Mouse (Mus musculus) forebrain, embryonic 10.5 days (tissue): Measurements from ENCODE around the gene Slc7a3. TPM values are rescaled to one million over a fixed set of nuclear protein-coding genes. Genes with fewer than 3 reads are reported as not detected.
"Not testable (repeated sequence)": the region's sequence is repeated elsewhere in the genome, so short reads cannot be mapped to it uniquely, and the experiment has no call there.

Source experiments
- DNase-seq: peaks from one replicate; pipeline ENCODE4 v3.0.0-alpha.2; 2017; ENCODE audit warnings: low spot score; ENCODE audit errors: extremely low spot score
- H3K27ac ChIP-seq: fragments of 300-500 bp; sonication (generic); 2 replicates; pipeline ENCODE4 v1.5.1; 2016; ENCODE audit warnings: mild to moderate bottlenecking
- H3K27me3 ChIP-seq: fragments of 300-500 bp; sonication (generic); 2 replicates; pipeline ENCODE4 v1.6.1; 2016; ENCODE audit warnings: mild to moderate bottlenecking; ENCODE audit not compliant: poor library complexity, severe bottlenecking
- H3K36me3 ChIP-seq: fragments of 300-500 bp; sonication (generic); replicated peaks from 2 replicates; pipeline ENCODE4 v1.6.1; 2016; ENCODE audit warnings: mild to moderate bottlenecking, moderate library complexity
- H3K4me1 ChIP-seq: fragments of 300-500 bp; sonication (generic); 2 replicates; pipeline ENCODE4 v1.6.1; 2016
- H3K4me3 ChIP-seq: fragments of 300-500 bp; sonication (generic); 2 replicates; pipeline ENCODE4 v1.5.1; 2016; ENCODE audit warnings: mild to moderate bottlenecking, moderate library complexity
- H3K9me3 ChIP-seq: fragments of 300-500 bp; sonication (generic); 2 replicates; pipeline ENCODE4 v1.6.1; 2016; ENCODE audit warnings: mild to moderate bottlenecking, moderate library complexity
- WGBS: fragments of 180-500 bp; shearing (Covaris S2); methylation state at CpG from one replicate; pipeline ENCODE4 v1.1.7; 2016; 5-methylcytosine and 5-hydroxymethylcytosine counted together
- polyA plus RNA-seq: library from polyadenylated mRNA; unstranded; fragments of >200 nt; fragmentation: Nextera tagmentation; extraction: Ambion mirVana; gene quantifications from 2 replicates; pipeline ENCODE4 v1.2.1, GENCODE M21; 2016

Slc7a3 gene
- polyA plus RNA-seq = 0.99 and 1.4 TPM in 2 replicates

GRCm38 (mm10) chrX:101085920-101086319 lies at the start of gene Slc7a3:
Slc7a3 (minus strand) TSS chrX:101086020.
- Histone ChIP-seq H3K27ac (no peak within 1 kb of the TSS), H3K4me1 (peaks cover 6% of the 10 kb centered on the region), H3K9me3 (no peaks in the 10 kb centered on the region), H3K27me3 (peaks cover 56% of the 10 kb centered on the region), H3K4me3 (peak within 1 kb of the TSS; percentile 51), H3K36me3 (no peaks in the 10 kb centered on the region)
- no peak for DNase-seq
- 46% methylated on average over 11 of the region's 11 CpGs for WGBS

- 45% methylated on average over 12 of the region's 12 CpGs for WGBS
- Histone ChIP-seq H3K4me3 (no peak overlapping the region), H3K4me1 (no peaks in the 10 kb centered on the region), H3K27ac (peak overlapping the region; percentile 48; the same call in 1 of the 2 replicates), H3K27me3 (peaks cover 12% of the 10 kb centered on the region), H3K9me3 (no peaks in the 10 kb centered on the region), H3K36me3 (no peaks in the 10 kb centered on the region)
- no peak for DNase-seq
Measured at GRCm38 (mm10) chrX:101131992-101132791, 46.4 kb upstream of the Slc7a3 start.

- Histone ChIP-seq H3K27me3 (peaks cover 12% of the 10 kb centered on the region), H3K27ac (no peak overlapping the region), H3K36me3 (no peaks in the 10 kb centered on the region), H3K9me3 (no peaks in the 10 kb centered on the region), H3K4me1 (no peaks in the 10 kb centered on the region), H3K4me3 (no peak overlapping the region)
- peak; percentile 45 for DNase-seq
- WGBS = 26% methylated on average over 7 of the region's 7 CpGs
Measured at GRCm38 (mm10) chrX:101131001-101131400, 45.2 kb upstream of the Slc7a3 start.

- WGBS = 93% methylated on average over 2 of the region's 2 CpGs
- no peak overlapping the region for H3K4me3 ChIP-seq
- no peaks in the 10 kb centered on the region for H3K4me1 ChIP-seq
- H3K27ac ChIP-seq = no peak overlapping the region
- H3K27me3 ChIP-seq = peaks cover 13% of the 10 kb centered on the region
- H3K36me3 ChIP-seq = no peaks in the 10 kb centered on the region
- DNase-seq = no peak
- H3K9me3 ChIP-seq = no peaks in the 10 kb centered on the region
Measured at GRCm38 (mm10) chrX:101128559-101128958, 42.7 kb upstream of the Slc7a3 start.

- no peak overlapping the region for H3K27ac ChIP-seq
- 82% methylated on average over 2 of the region's 2 CpGs for WGBS
- peaks cover 16% of the 10 kb centered on the region for H3K27me3 ChIP-seq
- no peaks in the 10 kb centered on the region for H3K36me3 ChIP-seq
- H3K9me3 ChIP-seq = no peaks in the 10 kb centered on the region
- H3K4me3 ChIP-seq = no peak overlapping the region
- no peaks in the 10 kb centered on the region for H3K4me1 ChIP-seq
- DNase-seq = no peak
Measured at GRCm38 (mm10) chrX:101126977-101127376, 41.2 kb upstream of the Slc7a3 start.

GRCm38 (mm10) chrX:101126474-101126955 lies 40.7 kb upstream of the Slc7a3 start:
- Histone ChIP-seq H3K36me3 (no peaks in the 10 kb centered on the region), H3K27ac (no peak overlapping the region), H3K4me3 (no peak overlapping the region), H3K4me1 (no peaks in the 10 kb centered on the region), H3K9me3 (no peaks in the 10 kb centered on the region), H3K27me3 (peaks cover 14% of the 10 kb centered on the region)
- 80% methylated on average over 7 of the region's 7 CpGs for WGBS
- DNase-seq = no peak

- no peak for DNase-seq
- WGBS = 71% methylated on average over 1 of the region's 1 CpGs
- Histone ChIP-seq H3K27me3 (peaks cover 5% of the 10 kb centered on the region; the same call in 1 of the 2 replicates), H3K9me3 (no peaks in the 10 kb centered on the region), H3K4me3 (no peak overlapping the region), H3K4me1 (no peaks in the 10 kb centered on the region), H3K27ac (no peak overlapping the region), H3K36me3 (no peaks in the 10 kb centered on the region)
Measured at GRCm38 (mm10) chrX:101120546-101120945, 34.7 kb upstream of the Slc7a3 start.

- not testable (repeated sequence) for H3K4me1 ChIP-seq, DNase-seq, H3K36me3 ChIP-seq, H3K9me3 ChIP-seq, H3K27ac ChIP-seq
- peaks cover 56% of the 10 kb centered on the region for H3K27me3 ChIP-seq
- H3K4me3 ChIP-seq = peak overlapping the region; percentile 51
- WGBS = 33% methylated on average over 9 of the region's 9 CpGs
Measured at GRCm38 (mm10) chrX:101085211-101085610, 609 bp downstream of the Slc7a3 start.

- Histone ChIP-seq H3K27ac (no peak overlapping the region), H3K4me3 (peak overlapping the region; percentile 51; the same call in 1 of the 2 replicates), H3K36me3 (no peaks in the 10 kb centered on the region), H3K4me1 (peaks cover 6% of the 10 kb centered on the region), H3K27me3 (peaks cover 56% of the 10 kb centered on the region), H3K9me3 (no peaks in the 10 kb centered on the region)
- no peak for DNase-seq
- 43% methylated on average over 2 of the region's 2 CpGs for WGBS
Measured at GRCm38 (mm10) chrX:101084192-101084591, 1.6 kb downstream of the Slc7a3 start.

GRCm38 (mm10) chrX:101065245-101065644 lies 20.6 kb downstream of the Slc7a3 start:
- H3K27me3 ChIP-seq = peaks cover 8% of the 10 kb centered on the region
- no peaks in the 10 kb centered on the region for H3K4me1 ChIP-seq
- no peaks in the 10 kb centered on the region for H3K9me3 ChIP-seq
- no peak for DNase-seq
- 72% methylated on average over 1 of the region's 1 CpGs for WGBS
- H3K4me3 ChIP-seq = no peak overlapping the region
- no peaks in the 10 kb centered on the region for H3K36me3 ChIP-seq
- H3K27ac ChIP-seq = no peak overlapping the region

- Histone ChIP-seq H3K36me3 (no peaks in the 10 kb centered on the region), H3K4me1 (no peaks in the 10 kb centered on the region), H3K4me3 (no peak overlapping the region), H3K27me3 (peaks cover 8% of the 10 kb centered on the region), H3K27ac (no peak overlapping the region), H3K9me3 (peaks cover 7% of the 10 kb centered on the region; the same call in 1 of the 2 replicates)
- DNase-seq = no peak
- WGBS = 83% methylated on average over 2 of the region's 2 CpGs
Measured at GRCm38 (mm10) chrX:101063503-101063902, 22.3 kb downstream of the Slc7a3 start.

- WGBS = 90% methylated on average over 31 of the region's 31 CpGs
- Histone ChIP-seq H3K36me3 (no peaks in the 10 kb centered on the region), H3K27me3 (no peaks in the 10 kb centered on the region), H3K4me3 (no peak within 1 kb of the TSS), H3K27ac (no peak within 1 kb of the TSS), H3K4me1 (no peaks in the 10 kb centered on the region), H3K9me3 (peaks cover 7% of the 10 kb centered on the region; the same call in 1 of the 2 replicates)
- no peak for DNase-seq
Measured at GRCm38 (mm10) chrX:101059541-101059940, 26.3 kb downstream of the Slc7a3 start, which contains the start of gene Tex11. Tex11 (minus strand) TSS chrX:101059667.
